Mouse (Mus musculus) cerebellum, postnatal 10 days (tissue): ENCODE measurements at regions not wholly inside any gene's neighbourhood (a gene's known extent, or its start where the extent isn't known, plus 50 kb on each side); places are given as distances from the start of the nearest gene placed in this dataset.

Experiments used
- DNase-seq, 2 experiments: peaks; one replicate each; pipeline ENCODE4 v3.0.0; 2021; ENCODE audit warnings: mixed read lengths in 2 of 2

- no peak for DNase-seq
These were observed 50.8 kb upstream of the Rpl10-ps3 start for GRCm38 (mm10) chr9:50395543-50395942.

DNA sequence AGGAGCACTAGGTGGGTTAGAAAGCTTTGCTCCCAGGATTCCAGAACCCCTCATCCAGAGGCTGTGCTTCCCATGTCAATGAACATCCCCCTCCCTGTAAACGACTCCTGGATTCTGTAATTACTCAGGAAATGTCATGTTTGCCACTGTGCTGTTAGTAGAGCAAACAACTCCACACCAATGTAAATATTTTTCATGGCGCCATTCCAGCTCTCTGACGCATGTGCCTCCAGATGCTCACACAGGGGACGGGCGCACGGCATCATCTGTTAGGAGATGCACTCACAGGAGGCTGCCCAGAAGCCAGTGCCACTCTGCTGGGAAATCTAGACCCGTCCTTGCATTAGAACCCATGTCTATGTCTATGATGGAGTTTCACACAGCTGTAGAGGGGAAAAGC is 51.3 kb upstream of the Rpl10-ps3 start:
- no peak for DNase-seq

GRCm38 (mm10) chr9:50408396-50408795 is 63.6 kb upstream of the Rpl10-ps3 start:
- DNase-seq = peak; percentile 83 to 85

- no peak for DNase-seq
These were observed 64.1 kb upstream of the Rpl10-ps3 start for GRCm38 (mm10) chr9:50408845-50409244.

DNA sequence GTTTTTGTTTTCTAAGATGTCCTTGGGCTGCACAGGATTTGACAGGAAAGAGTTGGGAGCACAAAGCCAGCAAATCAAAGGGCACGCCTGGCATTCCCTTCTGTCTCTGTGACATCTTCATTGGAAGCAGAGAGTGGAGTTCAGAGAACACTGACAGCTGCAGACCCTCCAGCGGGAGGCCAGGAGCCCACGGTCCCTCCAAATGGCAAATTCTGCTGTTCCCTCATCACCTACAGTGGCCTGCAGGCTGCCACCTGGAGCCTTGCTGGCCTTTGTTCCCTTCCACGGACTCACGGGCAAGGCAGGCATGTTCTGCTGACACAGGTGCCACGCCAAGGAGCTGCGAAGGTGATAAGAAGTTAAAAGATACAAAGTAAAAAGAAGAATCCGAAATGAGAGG is 68.2 kb upstream of the Rpl10-ps3 start:
- DNase-seq = peak; percentile 60 to 75

GRCm38 (mm10) chr9:50413514-50414335 is 69.0 kb upstream of the Rpl10-ps3 start:
- DNase-seq = no peak

DNA sequence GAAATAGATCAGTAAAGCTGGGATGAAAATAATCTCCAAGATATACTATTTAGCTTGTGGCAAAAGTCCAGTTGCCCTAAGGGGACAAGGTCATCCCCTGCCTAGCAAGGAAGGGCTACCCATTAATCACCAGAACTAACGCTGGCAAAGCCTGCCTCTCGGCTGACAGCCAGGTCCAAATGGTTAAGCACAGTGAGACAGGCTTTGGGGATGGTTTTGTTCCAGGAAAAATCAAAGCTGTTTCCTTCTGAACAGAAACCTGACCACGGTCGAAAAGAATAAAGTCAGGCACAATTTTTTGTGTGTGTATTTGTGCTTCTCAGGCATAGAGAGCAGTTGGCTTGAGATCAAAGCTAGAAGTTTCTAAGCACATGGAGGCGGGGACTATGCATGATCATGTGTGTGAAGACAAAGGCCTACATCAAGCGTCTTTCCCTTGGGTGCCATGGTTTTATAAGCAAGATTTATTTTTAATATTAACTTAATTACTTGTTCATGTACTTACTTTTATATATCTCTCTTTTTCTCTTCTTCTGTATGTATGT is 70.1 kb upstream of the Rpl10-ps3 start:
- peak; percentile 88 to 91 for DNase-seq

- DNase-seq = no peak
These were observed 71.9 kb upstream of the Rpl10-ps3 start for GRCm38 (mm10) chr9:50416677-50417076.

- DNase-seq = peak; percentile 42 to 56
These were observed 73.3 kb upstream of the Plet1 start for GRCm38 (mm10) chr9:50421061-50421460.

- peak; percentile 36 to 38 for DNase-seq
These were observed 72.6 kb upstream of the Plet1 start for GRCm38 (mm10) chr9:50421572-50422285.

GRCm38 (mm10) chr9:50425866-50426495 is 68.3 kb upstream of the Plet1 start:
- DNase-seq = no peak

- DNase-seq = no peak
These were observed 64.2 kb upstream of the Plet1 start for GRCm38 (mm10) chr9:50430147-50430546.

- no peak for DNase-seq
These were observed 60.8 kb upstream of the Plet1 start for GRCm38 (mm10) chr9:50433525-50433924.

- DNase-seq = peak; percentile 58 to 66
These were observed 60.3 kb upstream of the Plet1 start for GRCm38 (mm10) chr9:50433978-50434377.

- peak; percentile 93 to 94 for DNase-seq
These were observed 56.2 kb upstream of the Plet1 start for GRCm38 (mm10) chr9:50437830-50438722.

- no peak for DNase-seq
These were observed 55.6 kb upstream of the Plet1 start for GRCm38 (mm10) chr9:50438738-50439137.

DNA sequence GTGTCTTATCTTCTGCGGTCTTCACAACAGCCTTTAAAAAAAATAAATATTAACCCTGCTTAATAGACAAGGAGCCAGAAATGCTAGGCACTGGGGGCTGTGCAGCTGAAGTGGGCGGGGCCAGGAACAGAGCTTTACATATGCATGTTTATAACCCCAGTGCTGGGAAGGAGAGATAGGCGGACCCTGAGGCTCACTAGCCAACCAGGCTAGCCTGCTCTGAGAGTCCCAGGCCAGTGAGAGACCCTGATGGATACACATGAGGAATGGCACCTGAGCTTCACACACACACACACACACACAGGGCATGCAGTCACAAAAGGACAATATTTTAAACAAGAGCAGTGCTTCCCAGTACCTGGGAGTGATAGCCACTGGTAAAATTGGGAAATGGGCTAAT is 54.1 kb upstream of the Plet1 start:
- DNase-seq = no peak

GRCm38 (mm10) chr9:50440689-50441088 is 53.6 kb upstream of the Plet1 start:
- DNase-seq = peak; percentile 42 to 66

GRCm38 (mm10) chr9:50443708-50444463 is 50.4 kb upstream of the Plet1 start:
- peak; percentile 82 to 88 for DNase-seq
